Mouse (Mus musculus) right cerebral cortex, adult 18-20 months (tissue): ENCODE results near the gene Dpep3.
A peak's percentile ranks its signal among the peaks of the same experiment; 100 is the strongest.

Source experiments
- DNase-seq: peaks from one replicate; pipeline ENCODE4 v3.0.0; 2022; ENCODE audit warnings: mixed read lengths

The Dpep3 gene

DNA sequence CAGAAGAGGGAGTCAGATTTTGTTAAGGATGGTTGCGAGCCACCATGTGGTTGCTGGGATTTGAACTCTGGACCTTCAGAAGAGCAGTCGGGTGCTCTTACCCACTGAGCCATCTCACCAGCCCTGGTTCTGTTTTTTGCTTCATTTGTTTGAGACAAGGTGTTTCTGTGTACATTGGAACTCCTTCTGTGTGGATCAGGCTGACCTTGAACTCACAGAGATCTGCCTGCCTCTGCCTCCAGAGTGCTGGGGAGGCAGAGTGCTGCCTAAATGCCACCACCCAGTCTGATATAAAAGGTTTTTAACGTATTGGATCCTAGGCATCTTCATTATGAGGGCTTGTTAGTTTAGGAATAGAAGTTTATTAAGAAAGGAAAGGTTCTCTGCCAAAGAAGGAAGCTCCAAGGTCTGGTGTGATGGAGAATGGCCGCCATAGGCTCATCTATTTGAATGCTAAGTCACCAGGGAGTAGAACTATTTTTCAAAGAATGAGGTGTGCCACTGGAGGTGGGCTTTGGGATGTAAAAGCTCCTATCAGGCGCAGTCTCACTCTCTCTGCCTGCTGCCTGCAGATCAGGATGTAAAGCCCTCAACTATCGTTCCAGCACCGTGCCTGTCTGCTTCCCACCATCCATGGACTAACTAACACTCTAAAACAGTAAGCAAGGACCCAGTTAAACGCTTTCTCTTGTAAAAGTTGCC is 8.1 kb downstream of the Dpep3 start:
- DNase-seq, result no peak

DNA sequence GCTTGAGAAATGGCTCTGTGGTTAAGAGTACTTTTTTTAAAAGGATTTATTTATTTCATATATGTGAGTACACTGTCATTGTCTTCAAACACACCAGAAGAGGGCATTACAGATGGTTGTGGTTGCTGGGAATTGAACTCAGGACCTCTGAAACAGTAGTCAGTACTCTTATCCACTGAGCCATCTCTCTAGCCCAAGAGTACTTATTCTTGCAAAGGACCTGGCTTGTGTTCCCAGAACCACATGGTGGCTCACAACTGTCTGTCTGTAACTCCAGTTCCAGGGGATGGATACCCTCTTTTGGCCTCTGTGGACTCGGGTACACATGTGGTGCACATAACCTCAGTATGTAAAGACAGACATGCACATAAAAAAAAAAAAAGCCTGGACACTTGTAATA is 9.9 kb downstream of the Dpep3 start:
- DNase-seq, result no peak

GRCm38 (mm10) chr8:105966692-105967311 is 12.4 kb downstream of the Dpep3 start:
- DNase-seq, result no peak

GRCm38 (mm10) chr8:105965905-105966341 is 13.3 kb downstream of the Dpep3 start, which contains the start of gene Slc12a4:
Slc12a4 (minus strand) TSS chr8:105966097.
- DNase-seq, result peak; percentile 28

DNA sequence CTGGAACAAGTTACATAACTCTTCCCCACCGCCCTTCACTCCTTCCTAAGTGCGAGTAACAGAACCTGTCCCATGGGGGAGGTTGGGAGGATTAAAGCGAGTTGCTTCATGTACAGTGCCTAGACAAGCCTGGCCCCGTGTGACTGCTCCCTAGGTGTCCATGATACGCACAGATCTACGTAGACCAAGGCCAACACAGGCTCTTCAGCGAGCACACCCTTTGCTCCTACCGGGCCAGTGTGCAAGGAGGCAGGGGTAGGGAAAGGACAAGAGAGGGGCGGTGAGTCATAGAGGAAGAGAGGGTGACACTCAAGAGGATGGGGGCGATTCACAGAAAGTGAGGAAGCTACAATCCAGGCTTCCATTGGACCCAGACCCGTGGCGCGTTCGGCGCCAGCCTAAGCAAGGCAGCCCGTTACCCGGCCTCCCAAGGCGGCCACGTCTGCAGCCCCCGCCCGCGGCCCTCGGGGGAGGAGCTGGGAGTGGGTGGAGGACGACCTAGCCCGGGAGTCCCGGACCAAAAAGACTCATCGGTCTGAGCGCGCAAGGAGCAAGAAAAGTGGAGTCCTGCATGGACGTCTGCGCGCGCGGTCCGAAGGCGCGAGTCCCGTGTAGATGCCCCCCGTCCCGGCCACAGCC is 13.8 kb downstream of the Dpep3 start:
- DNase-seq, result no peak

- no peak for DNase-seq
Measured at GRCm38 (mm10) chr8:105964506-105965265, 14.5 kb downstream of the Dpep3 start.

- DNase-seq, result no peak
Measured at GRCm38 (mm10) chr8:105961536-105961935, 17.7 kb downstream of the Dpep3 start.

DNA sequence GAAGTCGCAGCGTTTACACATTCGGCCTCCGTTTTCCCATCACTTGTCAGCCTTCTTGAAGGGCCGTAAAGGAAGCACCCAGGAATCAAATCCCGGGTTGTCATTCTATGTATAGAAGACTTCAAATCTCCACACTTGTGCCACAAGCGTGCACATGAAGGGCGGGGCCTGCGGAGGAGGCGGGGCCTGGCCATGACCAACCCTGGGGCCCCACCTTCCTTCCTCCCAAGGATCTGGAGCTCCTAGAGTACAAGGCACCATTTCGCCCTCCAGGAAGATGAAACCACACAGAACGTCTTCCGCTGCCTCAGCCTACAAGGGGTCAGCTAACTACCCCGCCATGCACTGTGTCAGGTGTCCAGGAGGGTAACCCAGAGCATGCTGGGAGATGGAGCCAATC is 18.1 kb downstream of the Dpep3 start:
- no peak for DNase-seq

- no peak for DNase-seq
Measured at GRCm38 (mm10) chr8:105959350-105959749, 19.9 kb downstream of the Dpep3 start.

GRCm38 (mm10) chr8:105957813-105958212 is 21.4 kb downstream of the Dpep3 start:
- no peak for DNase-seq

GRCm38 (mm10) chr8:105956556-105956955 is 22.7 kb downstream of the Dpep3 start:
- DNase-seq, result no peak

DNA sequence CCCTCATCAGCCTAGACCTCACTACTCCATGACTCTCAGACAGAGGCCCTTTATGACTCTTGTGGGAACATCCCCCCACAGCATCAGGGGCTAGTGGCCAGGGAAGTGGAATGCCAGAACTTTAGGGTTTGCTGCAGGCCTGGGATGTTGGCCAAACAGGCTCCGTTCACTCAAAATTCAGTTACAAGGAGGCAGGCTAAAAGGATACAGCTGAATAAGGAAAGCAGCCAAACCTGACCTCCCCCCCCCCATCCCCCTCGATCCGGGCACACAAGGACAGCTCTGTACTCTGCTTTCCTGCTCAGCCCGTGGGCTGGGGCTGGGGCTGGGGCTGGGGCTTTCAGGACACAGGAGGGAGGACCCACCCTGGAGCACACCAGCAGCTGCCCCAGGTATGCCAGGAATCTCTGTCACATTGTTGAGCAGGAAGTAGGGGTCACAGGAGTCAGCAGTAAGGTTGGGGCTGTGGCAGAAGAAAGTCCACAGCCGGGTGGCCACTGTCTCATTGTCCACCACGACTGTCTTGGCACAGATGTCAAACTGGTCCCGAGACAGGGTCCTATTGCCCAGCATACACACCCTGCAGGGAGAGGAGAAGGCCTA is 28.1 kb downstream of the Dpep3 start:
- DNase-seq, result peak; percentile 54

DNA sequence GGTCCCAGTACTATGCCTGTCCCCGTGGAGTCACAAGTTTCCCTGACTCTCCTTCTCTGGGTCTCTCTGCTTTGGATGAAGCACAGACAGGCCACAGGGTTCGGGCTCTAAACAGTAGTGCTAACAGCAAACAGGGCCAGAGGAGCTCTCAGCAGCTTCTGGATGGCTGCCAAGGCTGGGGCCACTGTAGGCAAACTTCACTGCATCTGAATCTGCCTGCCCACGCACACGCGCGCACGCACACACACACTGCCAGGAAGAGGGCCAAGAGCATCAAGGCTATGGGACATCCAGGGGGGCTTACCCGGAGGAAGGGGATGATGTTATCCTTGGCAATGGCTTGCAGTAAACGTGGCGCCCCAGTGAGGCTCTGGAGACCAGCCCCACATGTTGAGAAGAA is 29.9 kb downstream of the Dpep3 start:
- DNase-seq, result peak; percentile 67

GRCm38 (mm10) chr8:105943321-105943739 is 35.9 kb downstream of the Dpep3 start, which contains the start of gene Lcat:
Lcat (minus strand) TSS chr8:105943382.
- DNase-seq, result peak; percentile 56

- no peak for DNase-seq
Measured at GRCm38 (mm10) chr8:105942542-105942941, 36.7 kb downstream of the Dpep3 start.

GRCm38 (mm10) chr8:105942026-105942425 is 37.2 kb downstream of the Dpep3 start:
- DNase-seq, result no peak

GRCm38 (mm10) chr8:105938306-105938669 is 40.9 kb downstream of the Dpep3 start, which contains the start of gene Psmb10:
Psmb10 (minus strand) TSS chr8:105938444.
- DNase-seq, result no peak

- peak; percentile 39 for DNase-seq
Measured at GRCm38 (mm10) chr8:105937496-105938305, 41.5 kb downstream of the Dpep3 start.

- DNase-seq, result peak; percentile 91
Measured at GRCm38 (mm10) chr8:105936866-105937475, 42.3 kb downstream of the Dpep3 start.

- no peak for DNase-seq
Measured at GRCm38 (mm10) chr8:105935863-105936603, 43.2 kb downstream of the Dpep3 start.

DNA sequence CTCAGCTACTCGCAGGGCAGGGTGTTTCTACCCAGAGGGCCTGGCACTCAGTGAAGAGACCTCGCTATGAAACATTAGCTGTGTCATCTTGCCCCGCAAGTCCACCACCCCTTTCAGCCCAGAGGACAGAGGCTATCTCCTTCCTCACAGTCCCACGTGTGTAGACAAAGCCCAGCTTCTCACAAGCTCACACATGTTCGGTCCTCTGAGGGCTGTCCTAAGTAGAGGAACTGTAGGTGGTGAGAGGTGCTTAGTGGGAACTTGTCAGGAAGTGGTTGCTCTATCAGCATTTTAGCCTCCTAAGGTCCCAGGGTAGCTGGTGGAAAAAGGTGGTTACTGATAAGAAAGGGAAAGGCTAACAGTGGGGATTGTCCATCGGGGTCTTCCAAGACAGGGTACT is 44.1 kb downstream of the Dpep3 start:
- no peak for DNase-seq
